Comparison of ENCODE assay signal across 12 mouse cellular contexts in genomic region chr14:27317146-27317545, GRCm38 (mm10).
A peak's percentile ranks its signal among the peaks of the same experiment; 100 is the strongest.
DNase-seq lines count a peak whose midpoint lies in the region; ATAC-seq lines count a peak whose summit lies in the region.
"Had no signal": no experiment of that assay in that cellular context is flagged by ENCODE, and none has a peak within 500 bp of the region (broad histone marks: within the 10 kb centered on the region; RNA-seq: fewer than 3 reads in every experiment).

No protein-coding gene starts in this region.

- ATAC-seq in cerebellum, adult (ENCODE audit: insufficient number of reproducible peaks, low FRiP score, low TSS enrichment), result no peak
- ATAC-seq: forebrain, embryonic 13.5 days; midbrain, embryonic 16.5 days had no signal

- DNase-seq in heart, adult 11 months, result peak; percentile 92
- no peak for DNase-seq in heart, adult 8-10 months (ENCODE audit: low spot score)
- peak; percentile 75 for DNase-seq in induced T-regulatory cell, adult 2 months (ENCODE audit: low read depth)
- DNase-seq in natural killer cell, adult 2 months (ENCODE audit: low spot score in 2 of 2), result peak; percentile 74 to 81
- peak; percentile 43 to 50 for DNase-seq in thymus, postnatal 36 days
- no peak for DNase-seq in layer of hippocampus, adult 8-10 months (ENCODE audit: low spot score in 2 of 2)
- DNase-seq in ovary, postnatal 36 days (ENCODE audit: low spot score), result no peak
- DNase-seq: cerebellum, postnatal 10 days; liver, embryonic 13.5 days had no signal

Comparison
In these comparisons a context has a peak if more than half of its experiments do, and no peak if none do; other contexts are left out.
1. DNase-seq: peak in heart, adult 11 months (single experiment), induced T-regulatory cell, adult 2 months (single experiment), natural killer cell, adult 2 months (2 of 2) and thymus, postnatal 36 days (2 of 2); none in heart, adult 8-10 months (single experiment), layer of hippocampus, adult 8-10 months (0 of 2) and ovary, postnatal 36 days (single experiment).